8 mouse cellular contexts compared by ENCODE assay signal in genomic region chr11:77686841-77687540, GRCm38 (mm10). TPM values are rescaled to one million over a fixed set of nuclear protein-coding genes. Genes with fewer than 3 reads are reported as not detected.
DNase-seq lines count a peak whose midpoint lies in the region; ATAC-seq lines count a peak whose summit lies in the region.

No protein-coding gene starts in this region.

- peak overlapping the region; percentile 99 for H3K27ac ChIP-seq in intestine, embryonic 15.5 days
- peak overlapping the region; percentile 96 for H3K27ac ChIP-seq in midbrain, embryonic 11.5 days (ENCODE audit: low read depth, low read length)

- H3K27me3 ChIP-seq in intestine, embryonic 15.5 days (replicated peaks): no peaks in the 10 kb centered on the region
- H3K27me3 ChIP-seq in midbrain, embryonic 11.5 days (ENCODE audit: control insufficient read depth, insufficient read depth, low read length): no peaks in the 10 kb centered on the region

- peak overlapping the region; percentile 99 for H3K9ac ChIP-seq in intestine, embryonic 15.5 days
- H3K9ac ChIP-seq in midbrain, embryonic 11.5 days (ENCODE audit: low read length): peak overlapping the region; percentile 98

- under 1% methylated on average over 52 of the region's 76 CpGs for WGBS in intestine, embryonic 15.5 days
- under 1% methylated on average over 59 of the region's 76 CpGs for WGBS in midbrain, embryonic 11.5 days

- intact Hi-C loops in left cerebral cortex, postnatal 4 days (cut with DNase I): no loop called here

- peak overlapping the region; percentile 99 for H3K4me3 ChIP-seq in intestine, embryonic 15.5 days (replicated peaks)
- peak overlapping the region; percentile 99 for H3K4me3 ChIP-seq in midbrain, embryonic 11.5 days (ENCODE audit: low read depth, low read length)

- no peaks in the 10 kb centered on the region for H3K9me3 ChIP-seq in intestine, embryonic 15.5 days
- H3K9me3 ChIP-seq in midbrain, embryonic 11.5 days (ENCODE audit: control insufficient read depth, low read length): no peaks in the 10 kb centered on the region

- ATAC-seq in intestine, embryonic 15.5 days: peak; percentile 63
- peak; percentile 36 for ATAC-seq in midbrain, embryonic 11.5 days (ENCODE audit: low FRiP score)

- DNase-seq in adrenal gland, adult 2 months: peak; percentile 84
- DNase-seq in embryo, embryonic 11 days: peak; percentile 84
- peak; percentile 67 for DNase-seq in gastrocnemius, postnatal 25 days
- peak; percentile 62 for DNase-seq in left cerebral cortex, postnatal 4 days
- peak; percentile 96 for DNase-seq in midbrain, embryonic 11.5 days (ENCODE audit: low spot score, missing footprints)
- DNase-seq in skeletal muscle tissue, adult 2 months (ENCODE audit: low read depth, low spot score): peak; percentile 39
- DNase-seq in yolk sac, embryonic 10.5 days (ENCODE audit: low spot score): peak; percentile 77

- peak overlapping the region; percentile 62 for H3K4me2 ChIP-seq in intestine, embryonic 15.5 days (replicated peaks)
- peak overlapping the region; percentile 62 for H3K4me2 ChIP-seq in midbrain, embryonic 11.5 days

- H3K36me3 ChIP-seq in intestine, embryonic 15.5 days: peaks cover 6% of the 10 kb centered on the region; the same call in 1 of the 2 replicates
- peaks cover 5% of the 10 kb centered on the region for H3K36me3 ChIP-seq in midbrain, embryonic 11.5 days (ENCODE audit: control insufficient read depth, insufficient read depth, low read length)

- H3K4me1 ChIP-seq in intestine, embryonic 15.5 days (replicated peaks): 0 out of 2 replicates have a peak, but pooled peaks cover 6% of the 10 kb centered on the region
- peaks cover 11% of the 10 kb centered on the region for H3K4me1 ChIP-seq in midbrain, embryonic 11.5 days (ENCODE audit: control insufficient read depth, insufficient read depth, low read length)

RNA-seq across cellular contexts. Expression of gene Nufip2, which starts 1.0 kb away (rescaled TPM):
- total RNA-seq in adrenal gland, adult 2 months (2021): 100 to 1,000 TPM in 1 of 2 experiments, 10 to 100 TPM in 1; 63.7 to 111 TPM
- polyA plus RNA-seq in adrenal gland, adult 2 months (2012; rRNA removed): 21.9 and 25.4 TPM in 2 replicates
- total RNA-seq in gastrocnemius, postnatal 25 days (2021): 10 to 100 TPM; 34.7 to 37.3 TPM
- 4.6 and 4.8 TPM in 2 replicates for polyA plus RNA-seq in intestine, embryonic 15.5 days (2015; fragmentation: Nextera tagmentation; extraction: Ambion mirVana)
- total RNA-seq in left cerebral cortex, postnatal 4 days (2021): 10 to 100 TPM; 74.1 to 76.0 TPM
- polyA plus RNA-seq in midbrain, embryonic 11.5 days (2014; fragmentation: Nextera tagmentation; extraction: Ambion mirVana): 4.8 TPM in 2 replicates

RNA-seq across cellular contexts. Expression of gene Cryba1, which starts 38.1 kb away (rescaled TPM):
- total RNA-seq in adrenal gland, adult 2 months (2021): not detected
- polyA plus RNA-seq in adrenal gland, adult 2 months (2012; rRNA removed): not detected in 2 replicates
- not detected for total RNA-seq in gastrocnemius, postnatal 25 days (2021)
- polyA plus RNA-seq in intestine, embryonic 15.5 days (2015; fragmentation: Nextera tagmentation; extraction: Ambion mirVana): 0.18 TPM in 1 of 2 replicates, not detected in the other
- under 1 TPM; 0.26 to 0.52 TPM for total RNA-seq in left cerebral cortex, postnatal 4 days (2021)
- polyA plus RNA-seq in midbrain, embryonic 11.5 days (2014; fragmentation: Nextera tagmentation; extraction: Ambion mirVana): 2.3 and 2.7 TPM in 2 replicates

Comparison
In these comparisons a context has a peak if more than half of its experiments do, and no peak if none do; other contexts are left out.
1. Peak in every context shown above with its lines: DNase-seq, ATAC-seq, H3K4me3 ChIP-seq and H3K27ac ChIP-seq.
2. DNase-seq: peak in every context shown above with its lines; median percentile 96 in midbrain, embryonic 11.5 days; 84 in adrenal gland, adult 2 months; 84 in embryo, embryonic 11 days; 77 in yolk sac, embryonic 10.5 days; 67 in gastrocnemius, postnatal 25 days; 62 in left cerebral cortex, postnatal 4 days; 39 in skeletal muscle tissue, adult 2 months.